Mouse (Mus musculus): Measurements from ENCODE around the gene Scube1.

Gene Scube1

DNA sequence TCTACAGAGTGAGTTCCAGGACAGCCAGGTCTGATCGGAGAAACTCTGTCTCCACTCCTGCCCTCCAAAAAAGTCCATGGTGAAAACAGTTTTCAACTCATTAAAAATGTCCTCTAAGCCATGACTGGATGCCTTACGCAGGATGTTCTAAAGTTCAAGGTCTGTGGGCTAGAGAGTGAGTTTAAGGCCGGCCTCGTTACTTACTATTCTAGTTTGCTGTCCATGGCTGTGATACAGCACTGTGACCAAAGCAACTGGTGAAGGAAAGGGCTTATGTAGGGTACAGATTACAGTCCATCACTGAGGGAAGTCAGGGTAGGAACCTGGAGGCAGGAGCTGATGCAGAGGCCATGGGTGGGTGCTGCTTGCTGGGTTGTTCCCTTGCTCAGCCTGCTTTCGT is 156.3 kb downstream of the Scube1 start:
- in situ Hi-C loops (cut with MboI, MseI), result loop anchor here (5.0 kb wide), 2 partner anchors 96 to 1769 kb away; partner anchors contain the start of gene Atxn10 (in 1 of the 2)

DNA sequence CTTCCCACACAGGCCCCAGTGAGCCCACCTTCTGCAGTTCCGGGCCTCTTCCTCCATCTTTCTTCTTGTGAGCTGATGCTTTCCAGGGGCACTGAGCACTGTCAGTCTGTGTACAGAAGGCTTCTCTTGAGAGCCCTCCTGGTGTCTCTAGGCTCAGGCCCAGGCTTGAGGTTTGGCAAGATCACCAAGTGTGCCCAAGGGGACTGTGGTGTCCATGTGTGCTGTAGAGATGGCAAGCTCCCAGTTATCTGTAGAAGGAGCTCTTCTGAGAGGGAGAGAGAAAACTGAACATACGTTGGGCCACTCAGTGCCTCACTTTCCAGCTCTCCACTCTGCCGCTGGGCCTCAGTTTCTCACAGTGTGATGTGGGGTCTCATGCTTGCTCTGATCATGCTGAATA is 157.1 kb downstream of the Scube1 start:
- in situ Hi-C loops (cut with MboI, MseI), result loop anchor here (5.0 kb wide), 2 partner anchors 95 to 1770 kb away; partner anchors contain the start of gene Atxn10 (in 1 of the 2)

- in situ Hi-C loops (cut with MboI, MseI), result loop anchor here (5.0 kb wide), 2 partner anchors 94 to 1771 kb away; partner anchors contain the start of gene Atxn10 (in 1 of the 2)
Measured at GRCm38 (mm10) chr15:83566006-83566405, 158.8 kb downstream of the Scube1 start.

DNA sequence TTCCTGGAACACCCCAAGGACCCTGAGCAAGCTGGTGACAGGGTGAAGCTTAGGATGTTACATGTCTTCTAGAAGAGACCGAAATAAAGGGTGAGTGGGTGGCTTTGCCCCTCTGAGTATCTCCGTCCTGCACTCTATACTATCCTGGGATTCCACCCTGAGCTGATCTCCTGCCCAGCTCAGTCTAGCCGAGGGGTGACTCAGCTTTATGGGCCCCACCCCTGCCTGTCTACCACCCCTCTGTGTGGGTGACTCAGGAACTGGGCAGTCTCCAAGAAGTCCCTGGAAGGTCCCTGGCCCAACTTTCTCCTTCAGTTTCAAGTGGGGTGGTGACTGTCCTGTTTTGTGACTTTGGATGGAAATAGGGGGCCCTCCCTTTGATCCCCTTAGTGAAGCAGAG is 159.4 kb downstream of the Scube1 start:
- in situ Hi-C loops (cut with MboI, MseI), result loop anchor here (5.0 kb wide), 2 partner anchors 93 to 1772 kb away; partner anchors contain the start of gene Atxn10 (in 1 of the 2)

DNA sequence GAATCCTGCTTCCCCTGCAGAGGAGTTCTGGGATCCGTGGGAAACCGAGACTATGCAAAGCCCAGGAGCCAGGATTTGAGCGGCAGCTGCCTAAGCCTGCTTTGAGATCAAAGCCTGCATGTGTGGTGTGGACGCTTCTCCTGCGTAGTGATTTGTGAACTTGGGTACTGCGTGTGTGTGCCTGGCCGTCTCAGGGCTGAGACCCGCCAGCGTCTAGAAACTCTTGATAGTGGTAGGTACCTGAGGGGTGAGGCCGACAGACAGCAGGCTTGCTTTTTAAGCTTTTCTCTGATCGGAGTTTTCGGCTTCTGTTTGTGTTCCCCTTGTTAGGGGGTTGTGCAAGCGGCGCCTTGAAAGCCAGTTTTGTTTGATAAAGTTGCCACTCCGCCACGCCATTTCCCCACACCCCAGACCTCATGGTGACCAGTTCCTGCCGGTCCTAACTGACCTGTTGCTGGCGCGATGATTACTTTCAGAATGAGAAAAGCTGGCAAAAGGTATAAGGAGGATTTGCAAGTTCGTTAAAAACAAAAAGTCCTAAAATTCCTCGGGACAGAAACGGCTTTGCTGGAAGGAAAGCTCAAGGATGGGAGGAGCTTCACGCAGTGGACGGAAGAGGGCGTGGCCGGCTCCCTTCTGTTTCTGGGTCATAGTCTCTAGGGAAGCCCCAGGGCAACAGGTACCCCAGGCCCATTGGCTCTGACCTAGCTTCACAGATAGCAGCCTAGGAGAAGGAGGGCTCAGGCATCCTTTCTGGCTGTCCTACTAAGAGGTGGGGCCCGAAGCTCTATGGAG is 160.8 kb downstream of the Scube1 start:
- in situ Hi-C loops (cut with MboI, MseI), result no loop called here

DNA sequence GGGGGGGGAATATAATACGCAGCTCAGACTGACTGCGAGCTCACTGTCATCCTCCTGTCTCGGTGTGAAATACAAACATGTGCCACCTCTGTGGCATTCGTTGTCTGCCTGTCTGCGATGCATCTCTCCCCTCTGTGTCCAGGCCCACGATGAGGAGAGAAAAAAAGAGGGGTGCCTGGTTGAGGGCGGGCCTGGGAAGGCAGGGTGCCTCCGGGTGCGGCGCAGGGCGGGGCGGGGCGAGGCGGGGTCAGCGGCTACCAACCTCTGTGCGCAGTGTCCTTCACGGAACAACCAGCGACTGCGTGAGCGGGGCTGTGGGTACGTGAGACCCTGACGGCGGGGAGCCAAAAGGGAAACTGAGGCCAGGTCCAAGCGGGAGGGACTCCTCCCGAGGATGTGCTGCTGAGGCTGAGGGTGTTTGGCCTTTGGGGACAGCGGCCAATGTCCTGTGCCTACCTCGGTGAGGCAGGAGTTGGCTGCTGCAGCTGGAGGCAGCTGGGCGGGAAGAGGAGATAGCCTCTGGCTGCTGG is 161.4 kb downstream of the Scube1 start, which contains the start of the genes Tspo and Mcat:
Gene Tspo, plus strand, starts transcription at position 266 of the 530 bp plus-strand sequence.
Gene Mcat, minus strand, starts transcription at position 461 of the 530 bp plus-strand sequence.
- in situ Hi-C loops (cut with MboI, MseI), result no loop called here

GRCm38 (mm10) chr15:83562626-83563270 is 162.1 kb downstream of the Scube1 start:
- in situ Hi-C loops (cut with MboI, MseI), result no loop called here

- in situ Hi-C loops (cut with MboI, MseI), result no loop called here
Measured at GRCm38 (mm10) chr15:83560941-83561477, 163.8 kb downstream of the Scube1 start.

- in situ Hi-C loops (cut with MboI, MseI), result loop anchor here in 1 of 2 experiments (5.0 kb wide), 1 partner anchor 37 kb away; no protein-coding TSS in a partner anchor
Measured at GRCm38 (mm10) chr15:83555161-83555974, 169.5 kb downstream of the Scube1 start.
